Mouse (Mus musculus) stomach, postnatal 0 days (tissue): ENCODE results near the gene Cisd2.

ENCODE experiments used
- CTCF ChIP-seq: IDR thresholded peaks from 2 replicates; pipeline ENCODE4 v1.5.1; 2016; ENCODE audit warnings: antibody characterized with exemption, low read depth, mild to moderate bottlenecking, moderate library complexity
- EP300 ChIP-seq: optimal IDR thresholded peaks from 2 replicates; pipeline ENCODE3; 2016; ENCODE audit warnings: antibody characterized with exemption

DNA sequence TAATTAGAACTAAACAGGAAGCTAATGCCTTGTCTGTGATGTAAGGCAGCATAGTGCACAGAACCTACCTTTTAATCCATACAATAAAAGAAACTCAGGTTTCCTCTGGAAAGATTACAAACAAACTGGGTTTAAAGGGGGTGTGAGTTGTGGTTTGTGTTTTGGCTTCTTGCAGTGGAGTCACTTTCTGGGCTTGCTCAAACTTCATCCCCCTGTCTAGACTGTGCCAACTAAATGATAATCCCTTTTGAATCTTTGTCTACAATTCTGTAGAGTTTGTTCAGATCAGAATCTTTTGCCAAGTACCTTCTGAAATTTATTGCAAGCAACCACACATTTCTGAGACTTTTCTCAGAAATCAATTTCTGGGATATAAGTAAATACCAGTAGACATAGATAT lies 21.2 kb upstream of the Cisd2 start:
- TF ChIP-seq CTCF (no peak), EP300 (no peak)
